Mouse (Mus musculus) kidney, embryonic 15.5 days (tissue): ENCODE results near the gene Rab11fip4. TPM values are rescaled to one million over a fixed set of nuclear protein-coding genes. Genes with fewer than 3 reads are reported as not detected.

ENCODE experiments used
- ATAC-seq: fragments of 200-750 bp; cut with Nextera tagmentation; replicated peaks from 2 replicates; pipeline ENCODE4 v1.8.0; 2017; ENCODE audit warnings: moderate TSS enrichment; ENCODE audit not compliant: low FRiP score
- H3K27ac ChIP-seq: fragments of 300-500 bp; sonication (generic); 2 replicates; pipeline ENCODE4 v1.5.1; 2015; ENCODE audit warnings: mild to moderate bottlenecking, inconsistent platforms
- H3K27me3 ChIP-seq: fragments of 300-500 bp; sonication (generic); 2 replicates; pipeline ENCODE4 v1.6.1; 2015; ENCODE audit warnings: inconsistent platforms
- H3K36me3 ChIP-seq: fragments of 300-500 bp; sonication (generic); 2 replicates; pipeline ENCODE4 v1.6.1; 2015; ENCODE audit warnings: inconsistent platforms
- H3K4me1 ChIP-seq: fragments of 300-500 bp; sonication (generic); 2 replicates; pipeline ENCODE4 v1.6.1; 2015; ENCODE audit warnings: inconsistent platforms
- H3K4me2 ChIP-seq: fragments of 300-500 bp; sonication (generic); 2 replicates; pipeline ENCODE4 v1.6.1; 2015; ENCODE audit warnings: moderate library complexity, mild to moderate bottlenecking, inconsistent platforms
- H3K4me3 ChIP-seq: fragments of 300-500 bp; sonication (generic); replicated peaks from 2 replicates; pipeline ENCODE4 v1.5.1; 2015; ENCODE audit warnings: mild to moderate bottlenecking, inconsistent platforms
- H3K9ac ChIP-seq: fragments of 300-500 bp; sonication (generic); 2 replicates; pipeline ENCODE4 v1.6.1; 2015; ENCODE audit warnings: mild to moderate bottlenecking, inconsistent platforms
- H3K9me3 ChIP-seq: fragments of 300-500 bp; sonication (generic); replicated peaks from 2 replicates; pipeline ENCODE4 v1.6.1; 2016; ENCODE audit warnings: inconsistent platforms
- WGBS: fragments of 180-500 bp; shearing (Covaris S2); methylation state at CpG from one replicate; pipeline ENCODE4 v1.1.7; 2015; ENCODE audit warnings: mixed read lengths; 5-methylcytosine and 5-hydroxymethylcytosine counted together
- microRNA counts: library from miRNA; unstranded; fragments of <30 nt; microRNA quantifications from one replicate; lab custom pipeline; 2016
- microRNA-seq: library from miRNA; unstranded; fragments of <30 nt; microRNA quantifications from one replicate; pipeline ENCODE4, GENCODE M21; 2016
- polyA plus RNA-seq: library from polyadenylated mRNA; unstranded; fragments of >200 nt; fragmentation: Nextera tagmentation; extraction: Ambion mirVana; gene quantifications from 2 replicates; pipeline ENCODE4 v1.2.1, GENCODE M21; 2015

Rab11fip4 gene
- polyA plus RNA-seq, 1 experiment from 2014 or later = 9.6 TPM

- Histone ChIP-seq H3K9ac (no peak overlapping the region), H3K36me3 (no peaks in the 10 kb centered on the region), H3K4me1 (peaks cover 41% of the 10 kb centered on the region), H3K4me3 (no peak overlapping the region), H3K27me3 (no peaks in the 10 kb centered on the region), H3K9me3 (0 out of 2 replicates have a peak, but pooled peaks cover 3% of the 10 kb centered on the region), H3K27ac (peak overlapping the region; percentile 6), H3K4me2 (no peak overlapping the region)
- WGBS = 39% methylated on average over 12 of the region's 12 CpGs
- peak; percentile 63; the same call in 1 of the 2 replicates for ATAC-seq
Observed at GRCm38 (mm10) chr11:79737126-79737697, 146.2 kb downstream of the Rab11fip4 start.

- no peak overlapping the region for H3K4me3 ChIP-seq
- H3K36me3 ChIP-seq = no peaks in the 10 kb centered on the region
- H3K27me3 ChIP-seq = no peaks in the 10 kb centered on the region
- 0 out of 2 replicates have a peak, but pooled peaks cover 3% of the 10 kb centered on the region for H3K9me3 ChIP-seq
- no peak overlapping the region for H3K4me2 ChIP-seq
- H3K4me1 ChIP-seq = peaks cover 41% of the 10 kb centered on the region
- ATAC-seq = no peak
- no peak overlapping the region for H3K9ac ChIP-seq
- WGBS = 82% methylated on average over 6 of the region's 6 CpGs
- H3K27ac ChIP-seq = peak overlapping the region; percentile 91
Observed at GRCm38 (mm10) chr11:79737865-79738502, 147.0 kb downstream of the Rab11fip4 start.

GRCm38 (mm10) chr11:79738725-79739558 lies 147.9 kb downstream of the Rab11fip4 start:
- no peak overlapping the region for H3K4me2 ChIP-seq
- peak overlapping the region; percentile 91 for H3K27ac ChIP-seq
- H3K9ac ChIP-seq = no peak overlapping the region
- H3K4me1 ChIP-seq = peaks cover 41% of the 10 kb centered on the region
- 59% methylated on average over 19 of the region's 19 CpGs for WGBS
- ATAC-seq = peak; percentile 82
- H3K27me3 ChIP-seq = no peaks in the 10 kb centered on the region
- H3K9me3 ChIP-seq = no peaks in the 10 kb centered on the region
- H3K4me3 ChIP-seq = no peak overlapping the region
- no peaks in the 10 kb centered on the region for H3K36me3 ChIP-seq

GRCm38 (mm10) chr11:79740740-79741512 lies 149.9 kb downstream of the Rab11fip4 start:
- peaks cover 41% of the 10 kb centered on the region for H3K4me1 ChIP-seq
- H3K27ac ChIP-seq = peak overlapping the region; percentile 51; the same call in 1 of the 2 replicates
- H3K9ac ChIP-seq = no peak overlapping the region
- no peak overlapping the region for H3K4me3 ChIP-seq
- H3K4me2 ChIP-seq = no peak overlapping the region
- H3K36me3 ChIP-seq = no peaks in the 10 kb centered on the region
- H3K27me3 ChIP-seq = no peaks in the 10 kb centered on the region
- H3K9me3 ChIP-seq = no peaks in the 10 kb centered on the region
- no peak for ATAC-seq
- WGBS = 78% methylated on average over 10 of the region's 10 CpGs

GRCm38 (mm10) chr11:79746552-79747102 lies 155.6 kb downstream of the Rab11fip4 start:
- H3K36me3 ChIP-seq = no peaks in the 10 kb centered on the region
- no peak for ATAC-seq
- WGBS = 84% methylated on average over 11 of the region's 11 CpGs
- no peak overlapping the region for H3K4me3 ChIP-seq
- no peak overlapping the region for H3K9ac ChIP-seq
- no peaks in the 10 kb centered on the region for H3K27me3 ChIP-seq
- H3K4me1 ChIP-seq = no peaks in the 10 kb centered on the region
- H3K4me2 ChIP-seq = no peak overlapping the region
- H3K27ac ChIP-seq = no peak overlapping the region
- H3K9me3 ChIP-seq = no peaks in the 10 kb centered on the region

MicroRNAs encoded within 50 kb of the gene (microRNA counts, 519-probe panel; counts per million panel counts)
- 1,237 counts per million, percentile 4 among the panel's probes with 10 or more counts for microRNA mmu-miR-193 (lab: Ali Mortazavi, UCI)
- microRNA mmu-miR-365 (lab: Ali Mortazavi, UCI) = 3,102 counts per million, percentile 82 among the panel's probes with 10 or more counts

Small RNA genes within 50 kb of the gene (microRNA-seq; reads per million reads assigned to microRNA genes)
- gene Mir193a (8.9 reads per million, percentile 27 among the genes with 10 or more reads in this experiment), gene Mir365-2 (1.9 reads per million, percentile 9 among the genes with 10 or more reads in this experiment)

Other genes starting within 250 kb of the Rab11fip4 start
- gene Omg, start 87.1 kb upstream of the Rab11fip4 start, polyA plus RNA-seq = 0.35 and 0.42 TPM in 2 replicates
- gene Evi2b, start 67.5 kb upstream of the Rab11fip4 start, polyA plus RNA-seq = 0.73 and 1.2 TPM in 2 replicates
- gene Evi2, start 60.6 kb upstream of the Rab11fip4 start, polyA plus RNA-seq = 0.73 and 0.78 TPM in 2 replicates
- 3.1 TPM in 2 replicates for gene Evi2a, start 60.6 kb upstream of the Rab11fip4 start, polyA plus RNA-seq